Mouse (Mus musculus): ENCODE data around the gene Ankrd12. TPM values are rescaled to one million over a fixed set of nuclear protein-coding genes. Genes with fewer than 3 reads are reported as not detected.

Gene Ankrd12
- polyA plus RNA-seq, 1 experiment from 2014 or later = 170 TPM

DNA sequence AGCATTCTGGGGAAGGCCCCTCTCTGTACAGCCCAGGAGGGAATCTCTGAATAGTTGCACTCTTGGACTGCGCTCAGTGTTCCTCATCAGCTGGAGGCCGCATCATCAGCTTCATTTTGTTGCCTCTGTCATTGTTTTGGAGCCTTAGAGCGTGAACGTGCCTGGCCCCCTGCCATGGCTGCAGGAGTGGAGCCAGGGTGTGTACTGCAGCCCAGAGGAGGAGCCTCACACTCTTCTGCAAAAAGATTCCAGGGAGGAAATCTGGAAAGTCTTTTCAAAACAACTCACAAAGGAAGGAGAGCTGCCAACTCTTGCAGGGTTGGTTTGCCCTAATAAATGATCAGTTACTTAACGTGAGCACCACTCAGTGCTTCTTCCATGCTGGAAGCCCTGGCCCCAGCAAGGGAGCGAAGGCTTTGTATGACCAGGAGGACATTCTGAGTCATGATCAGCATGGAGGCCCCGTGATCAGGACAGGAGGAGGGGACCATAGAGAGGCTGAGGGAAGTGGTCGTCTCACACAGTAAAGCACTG, 160.7 kb downstream of the Ankrd12 start:
- 0 out of 2 replicates have a peak overlapping the region, but pooled peaks have one; percentile 4 for H3K4me2 ChIP-seq
- WGBS = 15% methylated on average over 8 of the region's 8 CpGs

More for the DNA sequence above, 160.7 kb downstream of the Ankrd12 start:
- H3K4me3 ChIP-seq = no peak overlapping the region
- ATAC-seq (replicated peaks) = peak; percentile 85
- no peaks in the 10 kb centered on the region for H3K27me3 ChIP-seq (replicated peaks)
- H3K4me1 ChIP-seq = no peaks in the 10 kb centered on the region
- no peaks in the 10 kb centered on the region for H3K36me3 ChIP-seq (replicated peaks)
- no peaks in the 10 kb centered on the region for H3K9me3 ChIP-seq
- H3K9ac ChIP-seq = no peak overlapping the region
- peak overlapping the region; percentile 75 for H3K27ac ChIP-seq

Other genes with a start within 250 kb of the Ankrd12 start
- 57.6 and 67.4 TPM in 2 replicates for gene Ralbp1, start 191.3 kb downstream of the Ankrd12 start, polyA plus RNA-seq (2015; fragmentation: Nextera tagmentation; extraction: Ambion mirVana)
- 56.8 and 59.1 TPM in 2 replicates for gene Twsg1, start 125.9 kb downstream of the Ankrd12 start, polyA plus RNA-seq (2015; fragmentation: Nextera tagmentation; extraction: Ambion mirVana)
- gene Ndufv2, start 24.5 kb upstream of the Ankrd12 start, polyA plus RNA-seq (2015; fragmentation: Nextera tagmentation; extraction: Ambion mirVana) = 341 and 355 TPM in 2 replicates
- 44.9 and 46.3 TPM in 2 replicates for gene Washc1, start 34.5 kb upstream of the Ankrd12 start, polyA plus RNA-seq (2015; fragmentation: Nextera tagmentation; extraction: Ambion mirVana)
- 4.9 and 6.0 TPM in 2 replicates for gene Ddx11, start 46.4 kb upstream of the Ankrd12 start, polyA plus RNA-seq (2015; fragmentation: Nextera tagmentation; extraction: Ambion mirVana)